Mouse (Mus musculus) E14TG2a.4 (cell line): ENCODE measurements around the gene Ifngr1.
A peak's percentile ranks its signal among the peaks of the same experiment; 100 is the strongest.

ENCODE experiments used
- H3K27me3 ChIP-seq: 2 replicates; pipeline ENCODE4 v1.6.1; 2014; ENCODE audit warnings: low read length, control low read depth; ENCODE audit not compliant: insufficient read depth
- H3K36me3 ChIP-seq: 2 replicates; pipeline ENCODE4 v1.6.1; 2014; ENCODE audit warnings: low read length, control low read depth; ENCODE audit not compliant: insufficient read depth
- H3K4me1 ChIP-seq: replicated peaks from 2 replicates; pipeline ENCODE4 v1.6.1; 2014; ENCODE audit warnings: low read depth, low read length, control low read depth
- H3K4me3 ChIP-seq: replicated peaks from 2 replicates; pipeline ENCODE4 v1.5.1; 2014; ENCODE audit warnings: mild to moderate bottlenecking, low read length
- H3K9me3 ChIP-seq: 2 replicates; pipeline ENCODE4 v1.6.1; 2014; ENCODE audit warnings: low read length, control low read depth
- CTCF ChIP-seq: conservative IDR thresholded peaks from 2 replicates; pipeline ENCODE4 v1.5.1; 2014; ENCODE audit warnings: low read length
- NANOG ChIP-seq: IDR thresholded peaks from 2 replicates; pipeline ENCODE4 v1.6.1; 2014; ENCODE audit warnings: borderline replicate concordance, low read length, mixed read lengths
- POU5F1 ChIP-seq: IDR thresholded peaks from 2 replicates; pipeline ENCODE4 v1.6.1; 2014; ENCODE audit warnings: low read length, borderline replicate concordance

Ifngr1 gene

GRCm38 (mm10) chr10:19567481-19567880 lies 24.3 kb upstream of the Ifngr1 start:
- Histone ChIP-seq H3K9me3 (no peaks in the 10 kb centered on the region), H3K27me3 (no peaks in the 10 kb centered on the region), H3K4me1 (no peaks in the 10 kb centered on the region), H3K4me3 (no peak overlapping the region), H3K36me3 (no peaks in the 10 kb centered on the region)
- TF ChIP-seq NANOG, result peak; percentile 48; the same call in 1 of the 2 replicates
- no peak for TF ChIP-seq CTCF

- no peaks in the 10 kb centered on the region for H3K36me3 ChIP-seq
- H3K4me1 ChIP-seq, result no peaks in the 10 kb centered on the region
- no peak overlapping the region for H3K4me3 ChIP-seq
- no peaks in the 10 kb centered on the region for H3K27me3 ChIP-seq
- H3K9me3 ChIP-seq, result no peaks in the 10 kb centered on the region
- TF ChIP-seq NANOG (no peak), CTCF (no peak), POU5F1 (no peak)
Measured at GRCm38 (mm10) chr10:19570288-19570687, 21.5 kb upstream of the Ifngr1 start.

GRCm38 (mm10) chr10:19570716-19571115 lies 21.0 kb upstream of the Ifngr1 start:
- TF ChIP-seq CTCF (no peak), POU5F1 (no peak), NANOG (no peak)
- Histone ChIP-seq H3K4me3 (no peak overlapping the region), H3K9me3 (no peaks in the 10 kb centered on the region), H3K36me3 (no peaks in the 10 kb centered on the region), H3K27me3 (no peaks in the 10 kb centered on the region), H3K4me1 (no peaks in the 10 kb centered on the region)

GRCm38 (mm10) chr10:19577571-19577970 lies 14.2 kb upstream of the Ifngr1 start:
- H3K4me3 ChIP-seq, result no peak overlapping the region
- no peak for TF ChIP-seq POU5F1
- TF ChIP-seq NANOG, result no peak
- no peak for TF ChIP-seq CTCF
- no peaks in the 10 kb centered on the region for H3K4me1 ChIP-seq
- H3K36me3 ChIP-seq, result no peaks in the 10 kb centered on the region
- no peaks in the 10 kb centered on the region for H3K9me3 ChIP-seq
- H3K27me3 ChIP-seq, result no peaks in the 10 kb centered on the region; the same call in 1 of the 2 replicates

- H3K9me3 ChIP-seq, result no peaks in the 10 kb centered on the region
- TF ChIP-seq POU5F1, result no peak
- TF ChIP-seq NANOG, result no peak
- TF ChIP-seq CTCF, result no peak
- H3K4me1 ChIP-seq, result no peaks in the 10 kb centered on the region
- no peak overlapping the region for H3K4me3 ChIP-seq
- no peaks in the 10 kb centered on the region; the same call in 1 of the 2 replicates for H3K27me3 ChIP-seq
- H3K36me3 ChIP-seq, result no peaks in the 10 kb centered on the region
Measured at GRCm38 (mm10) chr10:19578001-19578400, 13.7 kb upstream of the Ifngr1 start.

- TF ChIP-seq POU5F1 (no peak), NANOG (no peak), CTCF (no peak)
- H3K4me1 ChIP-seq, result no peaks in the 10 kb centered on the region
- H3K27me3 ChIP-seq, result no peaks in the 10 kb centered on the region; the same call in 1 of the 2 replicates
- H3K4me3 ChIP-seq, result no peak overlapping the region
- H3K9me3 ChIP-seq, result no peaks in the 10 kb centered on the region
- H3K36me3 ChIP-seq, result no peaks in the 10 kb centered on the region
Measured at GRCm38 (mm10) chr10:19578409-19578986, 13.3 kb upstream of the Ifngr1 start.

- TF ChIP-seq NANOG (no peak), CTCF (no peak)
- Histone ChIP-seq H3K4me1 (no peaks in the 10 kb centered on the region), H3K27me3 (no peaks in the 10 kb centered on the region; the same call in 1 of the 2 replicates), H3K36me3 (no peaks in the 10 kb centered on the region), H3K9me3 (no peaks in the 10 kb centered on the region), H3K4me3 (no peak overlapping the region)
Measured at GRCm38 (mm10) chr10:19580660-19581059, 11.1 kb upstream of the Ifngr1 start.

GRCm38 (mm10) chr10:19581844-19582582 lies 9.7 kb upstream of the Ifngr1 start:
- Histone ChIP-seq H3K27me3 (no peaks in the 10 kb centered on the region; the same call in 1 of the 2 replicates), H3K36me3 (no peaks in the 10 kb centered on the region), H3K4me1 (no peaks in the 10 kb centered on the region), H3K9me3 (no peaks in the 10 kb centered on the region), H3K4me3 (no peak overlapping the region)
- TF ChIP-seq CTCF (no peak), NANOG (no peak), POU5F1 (no peak)
